Mouse (Mus musculus) limb, embryonic 13.5 days (tissue): ENCODE measurements around the gene Hbb-bt. TPM values are rescaled to one million over a fixed set of nuclear protein-coding genes. Genes with fewer than 3 reads are reported as not detected.
"Not testable (repeated sequence)": the region's sequence is repeated elsewhere in the genome, so short reads cannot be mapped to it uniquely, and the experiment has no call there.

Source experiments
- ATAC-seq: fragments of 200-750 bp; cut with Nextera tagmentation; 2 replicates; pipeline ENCODE4 v1.8.0; 2017; ENCODE audit warnings: low read depth, moderate number of reproducible peaks, moderate TSS enrichment; ENCODE audit not compliant: low FRiP score
- H3K27ac ChIP-seq: fragments of 300-500 bp; sonication (generic); 2 replicates; pipeline ENCODE4 v1.5.1; 2015; ENCODE audit warnings: inconsistent platforms, mild to moderate bottlenecking, moderate library complexity
- H3K27me3 ChIP-seq: fragments of 300-500 bp; sonication (generic); 2 replicates; pipeline ENCODE4 v1.6.1; 2015; ENCODE audit warnings: mild to moderate bottlenecking, inconsistent platforms
- H3K36me3 ChIP-seq: fragments of 300-500 bp; sonication (generic); 2 replicates; pipeline ENCODE4 v1.6.1; 2015; ENCODE audit warnings: inconsistent platforms, mild to moderate bottlenecking, moderate library complexity
- H3K4me1 ChIP-seq: fragments of 300-500 bp; sonication (generic); 2 replicates; pipeline ENCODE4 v1.6.1; 2015; ENCODE audit warnings: inconsistent platforms
- H3K4me2 ChIP-seq: fragments of 300-500 bp; sonication (generic); replicated peaks from 2 replicates; pipeline ENCODE4 v1.6.1; 2015; ENCODE audit warnings: inconsistent platforms, mild to moderate bottlenecking, moderate library complexity
- H3K4me3 ChIP-seq: fragments of 300-500 bp; sonication (generic); 2 replicates; pipeline ENCODE4 v1.5.1; 2015; ENCODE audit warnings: moderate library complexity, mild to moderate bottlenecking, inconsistent platforms
- H3K9ac ChIP-seq: fragments of 300-500 bp; sonication (generic); 2 replicates; pipeline ENCODE4 v1.6.1; 2015; ENCODE audit warnings: mild to moderate bottlenecking, inconsistent platforms
- H3K9me3 ChIP-seq: fragments of 300-500 bp; sonication (generic); 2 replicates; pipeline ENCODE4 v1.6.1; 2016; ENCODE audit warnings: inconsistent platforms
- WGBS: fragments of 180-500 bp; shearing (Covaris S2); methylation state at CpG from one replicate; pipeline ENCODE4 v1.1.7; 2015; 5-methylcytosine and 5-hydroxymethylcytosine counted together
- polyA plus RNA-seq: library from polyadenylated mRNA; unstranded; fragments of >200 nt; fragmentation: Nextera tagmentation; extraction: Ambion mirVana; gene quantifications from 2 replicates; pipeline ENCODE4 v1.2.1, GENCODE M21; 2015

Gene Hbb-bt
- polyA plus RNA-seq, 1 experiment from 2014 or later, result 1,860 TPM

GRCm38 (mm10) chr7:103792669-103793388 is 21.0 kb downstream of the Hbb-bt start:
- Histone ChIP-seq H3K27ac (no peak overlapping the region), H3K4me1 (no peaks in the 10 kb centered on the region), H3K4me2 (no peak overlapping the region), H3K27me3 (no peaks in the 10 kb centered on the region), H3K9me3 (no peaks in the 10 kb centered on the region), H3K36me3 (no peaks in the 10 kb centered on the region), H3K4me3 (no peak overlapping the region), H3K9ac (no peak overlapping the region)
- ATAC-seq, result no peak
- 27% methylated on average over 4 of the region's 4 CpGs for WGBS

GRCm38 (mm10) chr7:103791721-103792120 is 22.1 kb downstream of the Hbb-bt start, which contains the start of gene Olfr67:
TSS of gene Olfr67 (minus strand) at chr7:103791821.
- WGBS, result 76% methylated on average over 3 of the region's 3 CpGs

GRCm38 (mm10) chr7:103779598-103779997 is 34.2 kb downstream of the Hbb-bt start, which contains the start of gene Olfr68:
TSS of gene Olfr68 (minus strand) at chr7:103779698.
- Histone ChIP-seq H3K4me3 (no peak within 1 kb of the TSS), H3K4me2 (no peak within 1 kb of the TSS), H3K27me3 (no peaks in the 10 kb centered on the region), H3K9me3 (no peaks in the 10 kb centered on the region), H3K36me3 (no peaks in the 10 kb centered on the region), H3K4me1 (no peaks in the 10 kb centered on the region), H3K27ac (no peak within 1 kb of the TSS), H3K9ac (no peak within 1 kb of the TSS)
- 79% methylated on average over 3 of the region's 3 CpGs for WGBS
- no peak for ATAC-seq

More at GRCm38 (mm10) chr7:103791721-103792120, 22.1 kb downstream of the Hbb-bt start, which contains the start of gene Olfr67:
- Histone ChIP-seq H3K4me2 (no peak within 1 kb of the TSS), H3K9ac (no peak within 1 kb of the TSS), H3K4me3 (no peak within 1 kb of the TSS), H3K4me1 (no peaks in the 10 kb centered on the region), H3K9me3 (no peaks in the 10 kb centered on the region), H3K27me3 (no peaks in the 10 kb centered on the region), H3K27ac (no peak within 1 kb of the TSS), H3K36me3 (no peaks in the 10 kb centered on the region)
- ATAC-seq, result no peak

- not testable (repeated sequence) for H3K27me3 ChIP-seq, H3K9me3 ChIP-seq, H3K4me2 ChIP-seq, H3K4me1 ChIP-seq, H3K36me3 ChIP-seq, H3K9ac ChIP-seq, H3K4me3 ChIP-seq, H3K27ac ChIP-seq, ATAC-seq
- WGBS, result 83% methylated on average over 4 of the region's 4 CpGs
These were observed 36.1 kb downstream of the Hbb-bt start for GRCm38 (mm10) chr7:103777652-103778051.

- no peak within 1 kb of the TSS for H3K4me3 ChIP-seq
- H3K27me3 ChIP-seq, result no peaks in the 10 kb centered on the region
- H3K27ac ChIP-seq, result no peak within 1 kb of the TSS
- no peaks in the 10 kb centered on the region for H3K4me1 ChIP-seq
- H3K9ac ChIP-seq, result no peak within 1 kb of the TSS
- H3K36me3 ChIP-seq, result no peaks in the 10 kb centered on the region
- no peaks in the 10 kb centered on the region for H3K9me3 ChIP-seq
- H3K4me2 ChIP-seq, result no peak within 1 kb of the TSS
- 75% methylated on average over 2 of the region's 2 CpGs for WGBS
- no peak for ATAC-seq
These were observed 42.3 kb downstream of the Hbb-bt start, which contains the start of gene Olfr69 for GRCm38 (mm10) chr7:103771494-103771893. TSS of gene Olfr69 (minus strand) at chr7:103771594.

- not testable (repeated sequence) for H3K27ac ChIP-seq, H3K9me3 ChIP-seq, H3K4me2 ChIP-seq, H3K4me3 ChIP-seq, H3K4me1 ChIP-seq, ATAC-seq, H3K36me3 ChIP-seq, H3K9ac ChIP-seq, H3K27me3 ChIP-seq
- WGBS, result 87% methylated on average over 6 of the region's 6 CpGs
These were observed 46.1 kb downstream of the Hbb-bt start for GRCm38 (mm10) chr7:103767687-103768086.

Other genes with a start within 250 kb of the Hbb-bt start
- gene Olfr616, start 244.9 kb downstream of the Hbb-bt start, polyA plus RNA-seq, result not detected in 2 replicates
- gene Olfr617, start 240.9 kb downstream of the Hbb-bt start, polyA plus RNA-seq, result not detected in 2 replicates
- gene Olfr618, start 223.9 kb downstream of the Hbb-bt start, polyA plus RNA-seq, result not detected in 2 replicates
- gene Olfr619, start 213.4 kb downstream of the Hbb-bt start, polyA plus RNA-seq, result not detected in 2 replicates
- gene Olfr620, start 201.5 kb downstream of the Hbb-bt start, polyA plus RNA-seq, result not detected in 2 replicates
- not detected in 2 replicates for gene Olfr622, start 171.3 kb downstream of the Hbb-bt start, polyA plus RNA-seq
- gene Olfr623, start 150.3 kb downstream of the Hbb-bt start, polyA plus RNA-seq, result not detected in 2 replicates
- gene Olfr624, start 142.8 kb downstream of the Hbb-bt start, polyA plus RNA-seq, result 0.08 TPM in 1 of 2 replicates, not detected in the other
- gene Olfr625-ps1, start 131.3 kb downstream of the Hbb-bt start, polyA plus RNA-seq, result not detected in 2 replicates
- gene Olfr243, start 99.3 kb downstream of the Hbb-bt start, polyA plus RNA-seq, result not detected in 2 replicates
- gene Olfr628, start 83.6 kb downstream of the Hbb-bt start, polyA plus RNA-seq, result not detected in 2 replicates
- not detected in 2 replicates for gene Olfr629, start 69.1 kb downstream of the Hbb-bt start, polyA plus RNA-seq
- gene Olfr630, start 56.7 kb downstream of the Hbb-bt start, polyA plus RNA-seq, result not detected in 2 replicates
- gene Olfr69, start 42.4 kb downstream of the Hbb-bt start, polyA plus RNA-seq, result not detected in 2 replicates
- not detected in 2 replicates for gene Olfr68, start 34.3 kb downstream of the Hbb-bt start, polyA plus RNA-seq
- gene Olfr67, start 22.2 kb downstream of the Hbb-bt start, polyA plus RNA-seq, result not detected in 2 replicates
- 3,715 and 3,820 TPM in 2 replicates for gene Hbb-bs, start 14.1 kb upstream of the Hbb-bt start, polyA plus RNA-seq
- gene Hbb-bh2, start 26.5 kb upstream of the Hbb-bt start, polyA plus RNA-seq, result not detected in 2 replicates
- 61.1 and 82.5 TPM in 2 replicates for gene Hbb-bh1, start 29.2 kb upstream of the Hbb-bt start, polyA plus RNA-seq
- gene Hbb-y, start 39.2 kb upstream of the Hbb-bt start, polyA plus RNA-seq, result 6,754 and 6,825 TPM in 2 replicates
- gene Olfr66, start 72.3 kb upstream of the Hbb-bt start, polyA plus RNA-seq, result not detected in 2 replicates
- not detected in 2 replicates for gene Olfr64, start 80.5 kb upstream of the Hbb-bt start, polyA plus RNA-seq
- not detected in 2 replicates for gene Olfr65, start 89.5 kb upstream of the Hbb-bt start, polyA plus RNA-seq
- not detected in 2 replicates for gene Olfr631, start 114.8 kb upstream of the Hbb-bt start, polyA plus RNA-seq
- not detected in 2 replicates for gene Olfr632, start 120.4 kb upstream of the Hbb-bt start, polyA plus RNA-seq
- gene Olfr633, start 130.4 kb upstream of the Hbb-bt start, polyA plus RNA-seq, result not detected in 2 replicates
- gene Olfr635, start 157.2 kb upstream of the Hbb-bt start, polyA plus RNA-seq, result not detected in 2 replicates
- gene Olfr638, start 184.8 kb upstream of the Hbb-bt start, polyA plus RNA-seq, result not detected in 2 replicates
- 0.04 TPM in 1 of 2 replicates, not detected in the other for gene Olfr639, start 203.3 kb upstream of the Hbb-bt start, polyA plus RNA-seq
- not detected in 2 replicates for gene Olfr640, start 211.6 kb upstream of the Hbb-bt start, polyA plus RNA-seq
- gene Olfr641, start 221.4 kb upstream of the Hbb-bt start, polyA plus RNA-seq, result not detected in 2 replicates
- gene Olfr642, start 238.7 kb upstream of the Hbb-bt start, polyA plus RNA-seq, result not detected in 2 replicates
- not detected in 2 replicates for gene 4930516K23Rik, start 247.4 kb upstream of the Hbb-bt start, polyA plus RNA-seq